Mouse (Mus musculus): ENCODE measurements around the gene Olfr744. TPM values are rescaled to one million over a fixed set of nuclear protein-coding genes. Genes with fewer than 3 reads are reported as not detected.
"Not testable (repeated sequence)": the region's sequence is repeated elsewhere in the genome, so short reads cannot be mapped to it uniquely, and the experiment has no call there.

The Olfr744 gene
- total RNA-seq (2017) = not detected in 3 replicates

- ATAC-seq (replicated peaks; ENCODE audit: insufficient number of reproducible peaks, low FRiP score, low TSS enrichment, poor library complexity, severe bottlenecking) = no peak
Observed at GRCm38 (mm10) chr14:50614579-50614978, at the start of gene Olfr744. Gene Olfr744 (plus strand): TSS chr14:50614879.

GRCm38 (mm10) chr14:50573056-50573455 lies 41.6 kb upstream of the Olfr744 start:
- not testable (repeated sequence) for ATAC-seq (replicated peaks; ENCODE audit: insufficient number of reproducible peaks, low FRiP score, low TSS enrichment, poor library complexity, severe bottlenecking)

- ATAC-seq (replicated peaks; ENCODE audit: insufficient number of reproducible peaks, low FRiP score, low TSS enrichment, poor library complexity, severe bottlenecking) = no peak
Observed at GRCm38 (mm10) chr14:50639088-50639487, 24.4 kb downstream of the Olfr744 start, which contains the start of gene Olfr745. Gene Olfr745 (plus strand): TSS chr14:50639388.

- no peak for ATAC-seq (replicated peaks; ENCODE audit: insufficient number of reproducible peaks, low FRiP score, low TSS enrichment, poor library complexity, severe bottlenecking)
Observed at GRCm38 (mm10) chr14:50646783-50647182, 32.1 kb downstream of the Olfr744 start, which contains the start of gene Olfr746. Gene Olfr746 (plus strand): TSS chr14:50647083.

Other genes with a start within 250 kb of the Olfr744 start
- gene Olfr736, start 233.7 kb upstream of the Olfr744 start, total RNA-seq (2017) = not detected in 3 replicates
- gene Olfr738, start 207.3 kb upstream of the Olfr744 start, total RNA-seq (2017) = not detected in 3 replicates
- gene Olfr739, start 196.3 kb upstream of the Olfr744 start, total RNA-seq (2017) = not detected in 3 replicates
- gene Olfr740, start 169.3 kb upstream of the Olfr744 start, total RNA-seq (2017) = not detected in 3 replicates
- gene Olfr741, start 142.1 kb upstream of the Olfr744 start, total RNA-seq (2017) = not detected in 3 replicates
- gene Olfr742, start 111.3 kb upstream of the Olfr744 start, total RNA-seq (2017) = not detected in 3 replicates
- gene Olfr743, start 93.0 kb upstream of the Olfr744 start, total RNA-seq (2017) = not detected in 3 replicates
- gene Olfr745, start 24.5 kb downstream of the Olfr744 start, total RNA-seq (2017) = not detected in 3 replicates
- not detected in 3 replicates for gene Olfr746, start 32.2 kb downstream of the Olfr744 start, total RNA-seq (2017)
- gene Olfr747, start 78.3 kb downstream of the Olfr744 start, total RNA-seq (2017) = not detected in 3 replicates
- gene Olfr748, start 92.5 kb downstream of the Olfr744 start, total RNA-seq (2017) = not detected in 3 replicates
- gene Olfr749, start 130.2 kb downstream of the Olfr744 start, total RNA-seq (2017) = not detected in 3 replicates
- 55.8 to 70.2 TPM (median 65.8 TPM) in 3 replicates for gene Ttc5, start 170.6 kb downstream of the Olfr744 start, total RNA-seq (2017)
- not detected in 3 replicates for gene Ccnb1ip1, start 192.9 kb downstream of the Olfr744 start, total RNA-seq (2017)
- 85.4 to 96.9 TPM (median 86.6 TPM) in 3 replicates for gene Parp2, start 193.0 kb downstream of the Olfr744 start, total RNA-seq (2017)

Data from monocyte, adult 5-6 weeks (primary cell).